Mouse (Mus musculus) liver, embryonic 14.5 days (tissue): ENCODE data around the gene Crnkl1. TPM values are rescaled to one million over a fixed set of nuclear protein-coding genes. Genes with fewer than 3 reads are reported as not detected.

Experiments used
- ATAC-seq: fragments of 200-750 bp; cut with Nextera tagmentation; 2 replicates; pipeline ENCODE4 v1.8.0; 2017; ENCODE audit warnings: moderate number of reproducible peaks, mild to moderate bottlenecking, moderate library complexity; ENCODE audit not compliant: insufficient read depth
- DNase-seq, 3 experiments: peaks; one replicate each; pipeline ENCODE4 v3.0.0-alpha.2; 2012 to 2013; ENCODE audit warnings: low read depth in 3 of 3, low spot score in 3 of 3
- H3K27ac ChIP-seq: fragments of 300-500 bp; sonication (generic); 2 replicates; pipeline ENCODE4 v1.5.1; 2014; ENCODE audit warnings: moderate library complexity, mild to moderate bottlenecking, control low read depth, inconsistent platforms
- H3K27me3 ChIP-seq: fragments of 300-500 bp; sonication (generic); 2 replicates; pipeline ENCODE4 v1.6.1; 2014; ENCODE audit warnings: mild to moderate bottlenecking, low read length, moderate library complexity; ENCODE audit not compliant: control insufficient read depth, insufficient read depth
- H3K36me3 ChIP-seq: fragments of 300-500 bp; sonication (generic); replicated peaks from 2 replicates; pipeline ENCODE4 v1.6.1; 2014; ENCODE audit warnings: low read depth; ENCODE audit not compliant: control insufficient read depth, insufficient read depth
- H3K4me1 ChIP-seq, 2 experiments: fragments of 200-500 bp in 1 of 2; fragments of 300-500 bp in 1 of 2; sonication (generic) in 1 of 2; replicated peaks; 2 replicates each; pipeline ENCODE4 v1.6.1; 2012 to 2014; ENCODE audit warnings: antibody characterized with exemption in 1 of 2, inconsistent platforms in 1 of 2, low read length in 1 of 2; ENCODE audit not compliant: control insufficient read depth in 2 of 2, insufficient read depth in 2 of 2
- H3K4me2 ChIP-seq: fragments of 300-500 bp; sonication (generic); 2 replicates; pipeline ENCODE4 v1.6.1; 2014; ENCODE audit warnings: low read depth, mild to moderate bottlenecking, control low read depth, moderate library complexity
- H3K4me3 ChIP-seq, 2 experiments: fragments of 200-500 bp in 1 of 2; fragments of 300-500 bp in 1 of 2; sonication (generic) in 1 of 2; 2 replicates each; pipeline ENCODE4 v1.5.1; 2012 to 2014; ENCODE audit warnings: low read depth in 2 of 2, low read length in 2 of 2, mild to moderate bottlenecking in 2 of 2, control low read depth in 1 of 2, inconsistent platforms in 1 of 2, moderate library complexity in 1 of 2; ENCODE audit not compliant: insufficient read depth in 1 of 2
- H3K9ac ChIP-seq: fragments of 300-500 bp; sonication (generic); replicated peaks from 2 replicates; pipeline ENCODE4 v1.6.1; 2014; ENCODE audit warnings: mild to moderate bottlenecking, control low read depth, moderate library complexity
- H3K9me3 ChIP-seq: fragments of 300-500 bp; sonication (generic); 2 replicates; pipeline ENCODE4 v1.6.1; 2016; ENCODE audit warnings: low read length, mixed read lengths; ENCODE audit not compliant: control insufficient read depth
- CTCF ChIP-seq: IDR thresholded peaks from 2 replicates; pipeline ENCODE4 v1.5.1; 2016; ENCODE audit warnings: antibody characterized with exemption, low read depth, control low read depth
- EP300 ChIP-seq: IDR thresholded peaks from 2 replicates; pipeline ENCODE4 v1.6.1; 2016; ENCODE audit warnings: antibody characterized with exemption, low read depth
- WGBS: fragments of 180-500 bp; shearing (Covaris S2); extraction: QIAGEN DNeasy Blood & Tissue Kit; methylation state at CpG from one replicate; pipeline ENCODE4 v1.1.7; 2014; ENCODE audit not compliant: insufficient replicate concordance; 5-methylcytosine and 5-hydroxymethylcytosine counted together
- polyA plus RNA-seq, 2 experiments: library from polyadenylated mRNA; depleted of rRNA in 1 of 2; stranded (reverse) in 1 of 2; unstranded in 1 of 2; fragments of >200 nt; fragmentation: Nextera tagmentation in 1 of 2; extraction: Ambion mirVana in 1 of 2; gene quantifications; 2 replicates each; pipeline versions ENCODE4 v1.2.1 to v1.2.3; 2012 to 2014

Gene Crnkl1
- polyA plus RNA-seq, 2 experiments: 10.3 to 18.2 TPM

DNA sequence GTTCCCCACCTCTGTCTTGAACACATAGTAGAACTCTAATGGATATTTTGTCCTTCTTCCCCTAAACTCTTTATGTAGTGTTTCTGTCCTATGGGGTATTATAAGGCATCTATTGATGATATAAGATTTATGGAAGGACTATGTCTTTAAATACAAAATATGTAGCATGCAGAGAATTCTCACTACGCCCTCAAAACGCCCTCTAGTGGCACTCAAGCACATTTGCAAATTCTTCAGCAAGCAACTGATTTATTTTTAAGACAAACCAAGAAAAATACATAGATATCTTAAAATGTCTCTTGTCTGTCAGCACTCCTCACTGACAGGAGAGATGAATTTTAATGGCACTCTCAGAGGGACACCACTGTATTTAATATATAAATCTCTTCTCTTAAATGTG, 52.4 kb downstream of the Crnkl1 start:
- no peak overlapping the region for H3K9ac ChIP-seq
- H3K4me1 ChIP-seq: peaks cover 0 to 3% of the 10 kb centered on the region in 2 experiments; a peak in 1 of 4 replicates
- DNase-seq (no peak), ATAC-seq (no peak)
- no peak overlapping the region for H3K27ac ChIP-seq
- TF ChIP-seq CTCF (peak; percentile 34; the same call in 1 of the 2 replicates), EP300 (no peak)
- no peak overlapping the region for H3K4me3 ChIP-seq
- no peaks in the 10 kb centered on the region for H3K27me3 ChIP-seq
- no peaks in the 10 kb centered on the region for H3K9me3 ChIP-seq
- no peaks in the 10 kb centered on the region for H3K36me3 ChIP-seq
- no peak overlapping the region for H3K4me2 ChIP-seq
- 11% methylated on average over 2 of the region's 2 CpGs for WGBS

DNA sequence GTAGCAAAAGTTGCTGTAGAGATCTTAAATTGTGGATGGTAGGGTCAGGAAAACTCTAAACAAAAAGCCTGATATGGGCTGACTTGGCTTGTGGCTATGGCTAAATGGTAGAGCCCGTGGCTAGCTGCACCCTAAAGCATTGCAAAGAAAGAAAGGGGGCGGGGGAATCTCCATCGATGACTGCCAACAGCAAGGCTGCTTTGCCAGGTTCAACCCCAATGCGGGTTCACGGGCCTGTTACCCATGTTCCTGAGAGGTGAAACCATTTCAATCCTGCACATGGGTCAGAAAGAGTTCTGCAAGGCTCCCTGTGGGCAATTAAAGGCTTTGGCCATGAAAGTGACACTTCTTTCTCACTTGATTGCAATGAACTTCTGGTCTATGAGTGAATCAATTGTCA, 52.9 kb downstream of the Crnkl1 start:
- 69% methylated on average over 5 of the region's 5 CpGs for WGBS

GRCm38 (mm10) chr2:145880887-145881747, 53.7 kb downstream of the Crnkl1 start:
- no peak overlapping the region for H3K9ac ChIP-seq
- H3K4me2 ChIP-seq: no peak overlapping the region
- no peak for TF ChIP-seq CTCF
- TF ChIP-seq EP300: no peak
- peaks cover 0 to 3% of the 10 kb centered on the region in 2 experiments; a peak in 1 of 4 replicates for H3K4me1 ChIP-seq
- no peak for ATAC-seq
- H3K4me3 ChIP-seq: no peak overlapping the region
- H3K9me3 ChIP-seq: no peaks in the 10 kb centered on the region
- DNase-seq: no peak
- H3K27ac ChIP-seq: no peak overlapping the region
- WGBS: 36% methylated on average over 11 of the region's 11 CpGs
- no peaks in the 10 kb centered on the region for H3K27me3 ChIP-seq
- H3K36me3 ChIP-seq: no peaks in the 10 kb centered on the region

More for the DNA sequence above, 52.9 kb downstream of the Crnkl1 start:
- Histone ChIP-seq H3K36me3 (no peaks in the 10 kb centered on the region), H3K27ac (no peak overlapping the region), H3K4me1 (peaks cover 0 to 3% of the 10 kb centered on the region in 2 experiments; a peak in 1 of 4 replicates), H3K9me3 (no peaks in the 10 kb centered on the region), H3K4me3 (no peak overlapping the region), H3K4me2 (no peak overlapping the region), H3K27me3 (no peaks in the 10 kb centered on the region), H3K9ac (no peak overlapping the region)
- TF ChIP-seq EP300: no peak
- no peak for TF ChIP-seq CTCF
- ATAC-seq (no peak), DNase-seq (no peak)

DNA sequence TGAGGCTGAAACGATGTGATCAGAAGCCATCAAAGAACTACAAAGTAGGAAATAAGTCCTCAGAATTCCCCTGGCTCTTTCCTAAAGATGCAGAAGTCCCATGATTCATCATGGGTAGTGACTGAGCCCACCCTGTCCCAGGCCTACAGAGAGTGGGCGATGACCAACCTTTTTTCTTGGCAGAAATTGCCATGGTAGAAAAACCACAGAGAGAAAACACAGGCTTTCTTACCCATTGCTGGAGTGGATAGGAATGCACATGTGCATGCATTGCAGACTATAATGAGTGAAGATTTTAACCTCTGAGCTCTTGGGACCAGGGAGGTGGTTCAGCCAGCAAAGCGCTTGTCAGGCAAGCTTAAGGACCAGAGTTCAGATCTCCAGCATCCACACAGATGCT, 57.6 kb downstream of the Crnkl1 start:
- no peaks in the 10 kb centered on the region for H3K36me3 ChIP-seq
- ATAC-seq: no peak
- 60% methylated on average over 3 of the region's 3 CpGs for WGBS

GRCm38 (mm10) chr2:145874879-145875482, 59.8 kb downstream of the Crnkl1 start:
- Histone ChIP-seq H3K4me1 (no peaks in the 10 kb centered on the region), H3K9me3 (no peaks in the 10 kb centered on the region), H3K36me3 (no peaks in the 10 kb centered on the region), H3K4me3 (no peak overlapping the region), H3K27me3 (no peaks in the 10 kb centered on the region), H3K9ac (no peak overlapping the region), H3K27ac (no peak overlapping the region), H3K4me2 (no peak overlapping the region)
- 42% methylated on average over 3 of the region's 3 CpGs for WGBS
- no peak for DNase-seq
- no peak for TF ChIP-seq CTCF
- TF ChIP-seq EP300: no peak
- ATAC-seq: no peak

More for the DNA sequence above, 57.6 kb downstream of the Crnkl1 start:
- no peak for DNase-seq
- no peak overlapping the region for H3K4me2 ChIP-seq
- H3K9ac ChIP-seq: no peak overlapping the region
- TF ChIP-seq EP300 (no peak), CTCF (no peak)
- H3K9me3 ChIP-seq: no peaks in the 10 kb centered on the region
- no peaks in the 10 kb centered on the region for H3K27me3 ChIP-seq
- no peak overlapping the region for H3K27ac ChIP-seq
- H3K4me1 ChIP-seq: no peaks in the 10 kb centered on the region
- no peak overlapping the region for H3K4me3 ChIP-seq
